Mouse (Mus musculus): ENCODE measurements at regions not wholly inside any gene's neighbourhood (a gene's known extent, or its start where the extent isn't known, plus 50 kb on each side); places are given as distances from the start of the nearest gene placed in this dataset.

DNA sequence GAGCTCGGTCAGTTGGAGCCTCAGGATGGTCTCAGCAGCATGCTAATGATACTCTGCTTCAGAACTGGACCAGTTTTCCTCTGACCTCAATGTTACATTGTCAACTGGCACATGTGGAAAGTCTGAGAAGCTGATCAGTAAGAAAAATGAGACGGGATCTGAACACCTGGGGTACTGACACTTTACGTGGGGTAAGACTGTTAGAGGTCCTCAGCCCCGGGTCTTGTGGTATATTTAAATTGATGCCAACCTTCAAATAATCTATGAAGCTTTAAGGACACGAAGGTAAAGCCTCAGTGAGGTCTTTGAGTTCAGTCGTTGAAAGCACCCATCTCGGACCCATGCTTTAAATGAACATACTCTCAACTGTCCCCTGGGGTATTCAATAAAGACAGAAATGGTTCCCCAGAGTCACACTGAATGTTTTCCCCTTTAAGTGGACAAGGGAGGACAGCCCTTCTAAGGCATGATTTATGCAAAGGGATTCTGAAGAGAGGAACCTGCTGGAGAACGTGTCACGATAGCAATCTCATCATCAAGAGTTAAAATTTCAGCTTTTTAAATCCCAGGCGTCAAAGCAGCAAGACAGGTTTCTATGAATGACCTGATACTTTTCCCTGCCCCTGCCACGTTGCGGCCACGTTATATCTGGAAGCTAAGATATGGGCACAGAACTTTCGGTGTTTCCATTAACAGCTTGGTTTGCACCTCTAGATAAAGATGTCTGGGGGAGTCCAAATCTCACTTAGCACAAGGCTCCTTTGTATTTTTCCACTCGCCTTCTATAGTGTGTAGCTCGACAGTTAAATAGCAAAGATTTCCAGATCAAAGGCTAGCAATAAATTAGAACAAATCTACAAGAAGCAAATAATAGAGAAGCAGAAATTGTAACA lies 76.7 kb upstream of the Atp2b1 start:
- DNase-seq (ENCODE audit: low spot score in 2 of 2): no peak

DNA sequence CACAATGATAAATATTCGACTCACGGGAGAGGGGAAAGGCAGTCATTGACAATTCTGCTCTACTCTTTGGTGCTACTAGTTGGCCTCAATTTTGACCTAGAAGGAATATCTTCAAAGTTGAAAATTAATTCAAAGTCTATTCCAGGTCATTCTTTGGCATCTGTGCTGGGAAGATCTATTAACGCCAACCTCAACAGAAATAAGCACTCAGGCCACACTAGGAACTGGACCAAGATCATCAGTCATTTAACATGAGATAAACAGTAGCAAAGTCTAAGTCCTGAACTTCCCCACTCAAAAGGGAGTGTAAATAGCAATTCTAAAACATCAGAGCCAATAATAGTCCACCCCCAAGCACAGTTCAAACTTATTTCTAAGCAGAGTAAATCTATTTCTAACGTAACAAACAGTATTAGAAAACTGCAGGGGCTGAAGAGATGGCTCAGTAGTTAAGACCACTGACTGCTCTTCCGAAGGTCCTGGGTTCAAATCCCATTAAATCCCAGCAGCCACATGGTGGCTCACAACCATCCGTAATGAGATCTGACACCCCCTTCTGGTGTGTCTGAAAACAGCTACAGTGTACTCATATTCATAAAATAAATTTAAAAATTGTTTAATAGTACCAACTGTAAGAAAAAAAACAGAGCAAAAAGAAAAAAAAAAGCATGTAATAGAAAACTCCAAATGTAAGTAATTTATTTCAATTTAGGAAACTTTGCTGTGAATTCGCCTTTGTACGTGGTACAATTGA lies 75.1 kb upstream of the Atp2b1 start:
- no peak for DNase-seq (ENCODE audit: low spot score in 2 of 2)

DNA sequence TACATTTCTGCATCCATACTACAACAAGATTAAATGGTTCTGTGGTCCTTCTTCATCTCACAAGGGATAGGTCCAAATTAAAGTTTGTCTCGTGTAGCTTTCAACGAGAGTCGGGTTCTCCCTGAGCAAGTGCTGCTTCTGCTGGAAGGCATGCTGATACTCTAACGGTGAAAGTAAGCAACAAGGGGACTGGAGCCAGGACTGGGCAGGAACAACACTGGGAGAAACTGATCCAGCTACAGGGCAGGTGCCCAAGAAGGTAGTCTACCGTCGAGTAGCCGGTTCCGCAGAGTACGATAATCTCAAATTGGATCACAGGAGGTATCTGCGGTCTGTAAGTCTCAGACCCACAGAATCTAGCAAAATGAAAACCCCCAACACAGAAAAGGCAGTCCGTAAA lies 74.2 kb upstream of the Atp2b1 start:
- DNase-seq (ENCODE audit: low spot score in 2 of 2): no peak

GRCm38 (mm10) chr10:98840411-98840810 lies 73.8 kb upstream of the Atp2b1 start:
- no peak for DNase-seq (ENCODE audit: low spot score in 2 of 2)

DNA sequence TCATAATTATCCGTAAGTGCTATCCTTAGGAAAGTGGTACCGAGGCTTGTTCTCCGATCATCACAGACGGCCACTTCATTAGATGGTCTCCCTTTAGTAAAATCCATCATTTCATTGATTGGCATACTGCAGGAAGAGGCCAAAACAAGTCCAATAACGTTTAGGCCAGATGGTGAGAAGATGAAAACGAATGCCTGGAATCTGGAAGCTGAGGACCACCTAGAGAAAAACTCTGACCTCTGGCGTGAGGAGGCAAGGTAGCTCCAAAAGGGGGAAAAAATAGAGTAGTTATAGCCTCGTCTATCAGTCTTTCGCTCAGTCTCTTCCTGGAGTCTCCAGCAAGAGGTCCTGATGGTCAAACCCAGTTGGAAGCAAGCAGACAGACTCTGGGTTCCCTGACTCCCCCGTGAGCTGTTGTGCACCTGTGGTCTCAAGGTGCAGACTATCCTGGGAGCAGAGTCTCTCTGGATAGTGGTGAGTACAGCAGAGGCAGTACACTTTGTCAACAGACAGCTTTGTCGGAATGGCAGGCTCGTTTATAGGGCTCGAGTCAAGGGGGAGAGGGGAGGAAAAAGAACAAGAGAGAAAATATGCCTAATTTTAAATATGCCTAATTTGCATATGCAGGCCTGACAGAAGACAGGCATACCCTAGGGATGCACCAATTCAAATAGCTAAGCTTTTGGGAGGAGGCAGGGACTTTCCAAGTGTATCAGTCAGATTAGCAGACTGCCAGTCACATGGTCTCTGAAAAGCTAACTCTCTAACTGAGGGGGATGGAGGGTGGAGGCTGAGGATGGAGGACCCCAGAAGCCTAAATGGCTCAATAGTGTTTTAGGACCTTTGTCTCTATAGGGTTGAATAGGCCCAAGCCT lies 73.0 kb upstream of the Atp2b1 start:
- DNase-seq (ENCODE audit: low spot score in 2 of 2): no peak

GRCm38 (mm10) chr10:98841860-98842259 lies 72.3 kb upstream of the Atp2b1 start:
- DNase-seq (ENCODE audit: low spot score in 2 of 2): no peak

DNA sequence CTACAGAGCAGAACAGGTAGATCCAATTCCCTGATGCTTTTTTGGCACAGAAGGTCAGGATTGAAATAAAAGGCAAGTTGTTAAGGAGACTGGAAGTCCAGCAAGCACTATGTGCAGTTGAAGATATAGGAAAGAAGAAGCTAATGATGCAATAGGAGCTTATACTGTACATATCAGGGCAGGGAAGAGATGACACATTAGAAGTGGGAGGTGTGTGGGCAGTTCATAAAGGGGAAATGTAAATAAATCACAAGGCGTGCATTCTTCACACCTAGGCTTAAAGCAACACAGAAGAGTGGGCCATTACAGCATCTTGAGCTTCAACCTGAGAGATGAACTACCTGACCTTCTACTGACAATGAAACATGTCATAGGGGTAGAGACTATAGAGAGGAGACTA lies 71.5 kb upstream of the Atp2b1 start:
- DNase-seq (ENCODE audit: low spot score in 2 of 2): no peak

- no peak for DNase-seq (ENCODE audit: low spot score in 2 of 2)
Measured at GRCm38 (mm10) chr10:98849851-98850250, 64.4 kb upstream of the Atp2b1 start.

GRCm38 (mm10) chr10:98857395-98857794 lies 56.8 kb upstream of the Atp2b1 start:
- DNase-seq (ENCODE audit: low spot score in 2 of 2): no peak

- DNase-seq (ENCODE audit: low spot score in 2 of 2): no peak
Measured at GRCm38 (mm10) chr10:98861521-98861920, 52.7 kb upstream of the Atp2b1 start.

DNA sequence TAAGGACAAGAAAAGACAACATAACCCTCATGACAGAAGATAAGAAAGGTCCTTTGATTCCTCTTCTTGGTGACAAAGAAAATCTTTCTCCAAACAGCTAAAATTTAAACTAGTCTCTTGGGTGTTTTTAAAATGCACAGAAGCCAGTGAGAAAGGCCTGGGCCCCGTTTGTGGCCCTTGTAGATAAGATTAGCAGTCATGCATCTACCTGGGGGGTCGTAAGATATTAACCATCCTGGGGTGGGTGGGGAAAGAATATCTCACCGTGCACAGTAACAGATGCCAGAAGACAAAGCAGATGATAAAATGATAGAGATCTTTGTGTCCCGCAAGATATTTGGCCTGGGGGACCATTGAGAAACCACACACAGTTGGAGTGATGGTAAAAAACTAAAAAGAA lies 51.5 kb upstream of the Atp2b1 start:
- DNase-seq (ENCODE audit: low spot score in 2 of 2): no peak

DNA sequence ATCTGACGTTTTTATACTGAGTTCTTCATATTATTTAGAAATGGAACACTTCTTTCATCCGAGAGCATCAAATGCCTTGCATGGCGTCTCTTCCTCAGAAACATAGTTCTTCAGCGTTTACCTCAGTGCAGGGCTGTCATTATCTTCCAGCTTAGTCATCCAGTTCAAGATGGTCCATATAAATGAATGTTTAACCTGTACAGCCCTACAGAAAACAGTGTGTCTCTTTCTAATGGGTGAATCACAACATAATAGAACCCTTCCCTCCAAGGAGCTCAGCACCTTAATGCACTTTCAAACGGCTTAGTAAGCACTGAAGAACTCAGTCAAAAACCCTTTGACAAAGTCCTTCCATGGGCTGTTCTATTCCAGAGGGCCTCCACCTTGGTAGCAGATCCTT lies 49.8 kb upstream of the Atp2b1 start:
- DNase-seq (ENCODE audit: low spot score in 2 of 2): no peak
